Mouse (Mus musculus): ENCODE results near the gene Rbm44. TPM values are rescaled to one million over a fixed set of nuclear protein-coding genes. Genes with fewer than 3 reads are reported as not detected.

Gene Rbm44
- total RNA-seq, 1 experiment from 2014 or later = 0.36 TPM

DNA sequence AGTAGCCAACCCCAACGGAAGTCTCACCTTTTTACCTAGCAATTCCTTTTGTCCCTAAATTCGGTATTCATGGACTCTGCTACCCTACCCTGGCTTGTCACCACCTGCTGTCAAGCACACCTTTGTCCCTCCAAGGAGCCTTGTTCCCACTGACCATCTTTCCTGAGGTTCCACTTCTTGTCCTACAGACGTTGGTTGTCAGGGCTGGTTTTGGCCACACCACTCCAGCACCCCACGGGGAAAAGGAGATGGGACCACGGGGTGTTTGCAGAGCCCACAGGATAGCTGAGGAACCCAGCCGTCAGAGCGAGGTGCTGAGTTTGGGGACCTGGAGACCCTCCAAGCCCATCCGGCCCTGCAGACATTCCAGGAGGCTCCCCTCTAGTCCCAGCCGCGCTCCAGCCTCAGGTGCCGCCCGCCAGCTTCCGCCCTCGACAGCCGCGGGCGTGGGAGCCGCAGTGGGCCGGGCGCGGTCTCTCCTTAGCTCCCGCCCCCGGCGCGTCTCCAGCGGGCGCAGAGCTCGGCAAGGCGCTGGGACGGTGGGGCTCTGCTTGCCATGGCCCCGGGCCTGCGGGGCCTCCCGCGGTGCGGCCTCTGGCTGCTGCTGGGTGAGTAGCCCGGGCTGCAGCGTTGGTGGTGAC is 34.8 kb downstream of the Rbm44 start, which contains the start of gene Ramp1:
Gene Ramp1, plus strand, starts transcription at position 290 of the 641 bp plus-strand sequence.
- DNase-seq = peak; percentile 52

DNA sequence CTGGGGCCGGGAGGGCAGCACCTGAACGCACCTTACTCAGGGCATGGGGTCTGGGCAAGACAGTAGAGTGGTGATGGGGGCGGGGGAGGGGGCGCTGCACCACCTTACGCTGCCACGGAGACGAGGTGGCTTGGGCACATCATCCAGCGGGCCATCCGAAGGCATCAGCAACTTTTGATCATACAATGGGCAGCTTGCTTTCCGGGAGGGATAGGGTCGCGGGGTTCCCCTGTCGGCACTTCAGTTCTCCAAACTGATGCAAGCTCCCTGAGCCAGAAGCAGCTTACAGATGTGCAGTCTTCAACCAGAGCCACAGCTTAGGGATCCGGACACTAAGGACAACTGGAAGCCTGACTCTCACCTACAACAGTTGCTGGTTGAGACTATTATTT is 35.3 kb downstream of the Rbm44 start:
- DNase-seq = no peak

DNA sequence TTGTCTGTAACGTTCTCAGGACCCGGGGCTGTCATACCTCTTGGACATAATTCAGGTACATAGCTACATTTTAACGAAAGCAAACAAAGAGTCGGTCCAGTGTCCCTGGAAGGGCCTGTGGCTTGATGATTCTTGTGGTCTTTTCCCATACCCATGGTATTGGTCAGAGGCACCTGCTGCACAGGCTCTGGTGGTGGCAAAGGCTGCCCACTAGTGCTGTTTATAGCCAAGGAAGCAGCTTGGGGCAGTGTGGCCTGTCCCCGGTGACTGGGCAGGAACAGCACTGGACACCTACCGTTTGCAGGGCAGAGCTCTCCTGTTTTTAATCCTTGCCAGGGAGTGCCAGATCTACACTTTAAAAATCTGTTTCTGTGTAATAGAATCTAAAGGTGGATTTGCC is 35.8 kb downstream of the Rbm44 start:
- DNase-seq = no peak

DNA sequence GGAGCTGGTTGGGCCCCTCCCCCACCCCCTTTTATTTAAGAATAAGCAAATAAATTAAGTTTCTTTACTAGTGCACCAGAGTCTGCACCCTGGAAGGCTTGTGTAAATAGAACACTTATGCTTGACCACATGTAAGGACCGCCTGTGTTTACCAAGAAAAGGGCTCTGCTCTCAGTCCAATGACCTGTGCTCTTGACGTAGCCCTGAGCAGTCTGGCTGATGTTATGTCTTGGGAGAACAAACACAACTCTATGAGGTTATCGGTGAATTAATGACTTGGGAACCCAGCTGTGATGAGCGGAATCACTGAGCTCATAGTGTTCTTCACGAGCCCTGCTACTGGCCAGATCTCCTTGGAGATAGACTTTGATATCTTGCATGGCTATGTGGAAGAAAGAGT is 36.4 kb downstream of the Rbm44 start:
- DNase-seq = no peak

DNA sequence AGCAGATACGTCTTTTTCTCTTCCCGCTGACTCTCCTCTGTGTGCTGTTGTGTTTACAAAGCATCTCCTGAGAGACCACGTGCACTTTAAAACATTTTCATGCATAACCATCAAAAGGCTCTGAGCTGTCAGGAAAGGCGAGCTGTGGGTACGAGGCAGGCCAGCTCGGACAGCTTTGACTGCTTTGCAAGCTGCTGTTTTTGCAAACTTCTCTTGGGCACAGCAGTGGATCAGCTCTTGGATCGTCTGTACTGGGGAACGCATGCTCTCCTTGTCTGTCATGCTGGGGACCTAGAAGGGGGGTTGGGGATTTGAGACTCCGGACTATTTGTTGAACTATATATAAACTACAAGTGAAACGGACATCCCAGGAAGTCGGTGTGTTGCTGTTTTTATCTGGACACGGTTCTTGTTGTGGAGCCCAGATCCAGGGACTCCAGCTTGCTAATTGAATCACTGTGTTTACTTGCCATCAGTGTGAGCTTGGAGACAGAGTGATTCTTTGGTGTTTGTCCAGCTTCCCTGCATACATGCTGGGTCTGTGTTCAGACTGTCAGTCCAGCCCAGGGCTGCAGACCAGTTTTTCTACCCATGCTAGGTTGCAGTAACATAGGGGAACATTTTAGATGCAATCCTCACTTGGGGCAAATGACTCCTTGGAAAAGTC is 37.0 kb downstream of the Rbm44 start:
- DNase-seq = no peak

DNA sequence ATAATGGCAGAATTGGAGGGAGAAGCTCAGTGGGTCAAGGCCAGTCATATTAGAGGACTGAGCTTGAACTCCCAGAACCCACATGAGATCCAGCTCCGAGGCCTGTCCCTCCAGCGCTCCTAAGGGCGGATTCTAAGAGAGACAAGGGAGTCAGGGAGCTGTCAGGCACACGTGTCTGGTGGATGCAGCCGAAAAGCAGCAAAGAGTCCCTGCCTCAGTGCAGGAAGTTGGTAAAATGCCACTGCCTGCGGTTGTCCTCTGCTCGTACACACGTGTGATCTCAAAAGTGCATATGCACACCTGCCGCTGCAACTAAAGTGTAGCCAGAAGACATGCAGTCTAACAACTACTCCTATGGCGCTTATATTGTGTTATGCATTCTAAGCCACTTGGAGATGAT is 38.4 kb downstream of the Rbm44 start:
- DNase-seq = no peak

DNA sequence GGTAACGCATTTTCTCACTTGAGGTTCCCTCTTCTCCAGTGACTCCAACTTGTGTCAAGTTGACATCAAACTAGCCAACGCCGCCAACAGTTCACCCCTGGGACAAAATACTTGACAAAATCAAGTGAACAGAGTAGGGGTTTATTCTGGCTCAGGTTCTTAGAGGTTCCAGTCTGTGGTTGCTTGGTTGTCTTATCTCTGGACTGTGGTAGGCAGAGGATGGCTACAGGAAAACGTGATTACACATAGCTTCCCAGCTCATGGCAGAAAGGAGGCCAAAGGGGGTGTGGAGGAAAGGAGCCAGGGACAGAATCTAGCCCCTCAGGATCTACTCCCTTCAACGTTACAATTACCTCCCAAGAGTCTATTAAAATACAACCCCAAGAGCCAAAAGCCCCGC is 41.8 kb downstream of the Rbm44 start:
- no peak for DNase-seq

DNA sequence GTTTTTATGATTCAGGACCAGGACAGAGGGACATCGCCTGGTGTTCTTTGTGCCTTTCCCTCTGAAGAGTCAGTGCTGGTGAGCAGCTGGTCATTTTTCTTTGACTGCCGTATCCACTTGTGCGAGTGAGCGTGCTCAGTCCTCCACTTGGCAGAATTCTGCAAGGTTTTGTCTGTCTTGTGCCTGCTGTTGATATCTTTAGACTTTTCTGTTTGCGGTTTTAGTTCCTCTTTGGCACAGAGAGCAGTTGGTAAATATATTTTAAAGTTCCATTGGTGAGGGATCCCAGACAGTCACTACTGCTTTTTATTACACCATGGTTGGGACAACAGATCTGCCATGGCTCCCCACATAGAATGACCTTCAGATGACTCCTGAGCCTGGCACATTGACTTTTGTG is 42.4 kb downstream of the Rbm44 start:
- DNase-seq = no peak

DNA sequence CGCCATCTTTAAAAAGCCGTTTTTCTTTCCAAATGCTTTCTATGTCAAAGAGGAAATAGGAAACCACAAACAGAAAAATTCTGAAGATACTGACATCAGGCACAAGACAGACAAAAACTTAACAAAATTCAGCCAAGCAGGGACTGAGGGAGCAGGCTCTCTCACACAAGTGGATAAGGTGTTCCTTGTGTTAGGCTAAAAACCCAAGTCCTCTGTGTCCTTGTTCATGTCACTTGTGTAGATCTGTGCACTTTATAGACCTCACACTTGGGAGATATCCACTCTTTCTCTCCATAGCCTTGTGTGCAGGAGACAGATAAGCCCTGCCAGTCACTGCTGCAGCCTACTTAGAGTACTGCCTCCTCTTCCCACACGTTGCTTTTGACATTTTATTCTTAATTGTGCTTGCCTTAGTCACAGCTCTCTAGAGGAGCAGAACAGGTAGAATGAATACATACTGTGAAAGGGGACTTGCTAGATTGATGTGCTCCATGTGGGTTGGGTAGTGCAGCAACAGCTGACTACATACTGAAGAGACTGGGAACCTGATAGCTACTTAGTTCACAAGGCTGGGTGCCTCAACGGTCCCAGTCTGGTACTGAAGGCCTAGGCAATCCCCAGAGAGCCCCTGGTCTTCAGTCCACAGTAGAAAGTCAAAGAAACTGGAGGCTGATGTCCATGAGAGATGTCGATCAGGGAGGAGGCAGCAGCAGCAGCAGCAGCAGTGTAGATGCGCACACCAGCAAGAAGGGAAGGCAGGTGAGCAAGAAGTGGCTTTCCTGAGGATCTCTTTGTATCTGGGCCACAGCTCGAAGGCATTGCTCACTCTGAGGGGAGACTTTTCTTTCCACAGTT is 43.1 kb downstream of the Rbm44 start:
- no peak for DNase-seq

DNA sequence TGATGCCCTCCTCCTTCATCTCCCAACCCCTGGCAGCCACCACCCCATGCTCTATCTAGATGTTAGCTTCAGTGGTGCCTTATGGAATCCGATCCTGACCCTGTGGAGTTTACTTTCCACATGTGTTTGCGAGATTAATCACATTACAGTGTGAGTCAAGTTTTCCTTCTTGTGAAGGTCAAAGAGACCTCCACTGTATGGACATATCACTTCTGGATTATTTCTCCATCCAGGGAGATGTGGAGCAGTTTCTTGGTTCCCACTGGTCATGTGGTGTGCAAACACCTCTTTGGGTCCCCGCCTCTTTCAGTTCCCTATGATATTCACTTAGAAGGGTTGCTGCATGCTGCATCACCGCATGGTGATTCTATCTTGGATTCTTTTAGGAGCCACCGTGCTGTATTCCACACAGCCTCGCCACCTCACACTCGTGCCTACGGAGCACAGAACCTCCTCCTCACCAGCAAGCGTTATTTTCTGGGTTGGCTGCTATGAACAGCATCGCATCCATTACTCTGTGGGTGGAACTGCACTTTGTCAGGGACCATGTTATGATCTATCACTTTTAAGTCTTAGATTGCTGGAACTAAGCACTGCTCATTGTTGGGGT is 44.1 kb downstream of the Rbm44 start:
- no peak for DNase-seq

DNA sequence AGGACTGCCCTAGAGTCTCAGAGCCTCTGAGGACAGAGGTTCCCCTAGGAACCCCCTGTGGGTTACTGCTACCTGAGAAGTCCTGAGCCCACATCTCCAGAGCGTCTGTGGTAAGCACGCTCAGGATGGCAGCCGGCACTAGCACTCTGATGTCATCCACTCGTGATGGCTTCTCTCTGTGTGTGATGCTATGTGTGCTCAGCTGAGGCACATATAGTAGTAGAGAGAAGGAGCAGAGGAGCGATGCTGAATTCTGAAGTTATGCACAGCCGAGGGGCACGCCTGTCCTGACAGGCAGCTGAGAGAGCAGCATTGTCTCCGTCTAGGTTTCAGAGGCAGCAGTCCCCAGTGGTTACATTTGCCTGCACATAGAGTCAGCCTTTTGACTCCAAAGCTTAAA is 47.3 kb downstream of the Rbm44 start:
- no peak for DNase-seq

DNA sequence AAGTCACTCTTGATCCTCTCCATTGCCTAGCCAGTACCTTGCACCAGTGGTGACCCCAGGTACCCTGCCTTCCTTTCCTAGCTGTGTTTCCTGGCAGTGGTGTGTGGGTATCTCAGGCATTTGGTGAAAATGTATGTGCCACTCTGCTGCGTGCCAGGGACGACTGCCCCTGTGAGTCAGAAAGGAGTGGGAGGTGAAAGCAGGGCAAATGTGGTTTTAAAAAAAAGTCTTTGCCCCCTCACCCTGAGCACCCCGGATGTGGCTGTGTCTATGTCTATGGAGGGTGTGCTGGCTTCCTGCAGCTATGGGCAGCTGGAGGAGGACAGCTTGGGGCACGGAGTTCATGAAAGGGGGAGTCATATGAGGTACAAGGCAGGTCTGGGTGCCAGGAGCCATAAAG is 48.4 kb downstream of the Rbm44 start:
- DNase-seq = no peak

DNA sequence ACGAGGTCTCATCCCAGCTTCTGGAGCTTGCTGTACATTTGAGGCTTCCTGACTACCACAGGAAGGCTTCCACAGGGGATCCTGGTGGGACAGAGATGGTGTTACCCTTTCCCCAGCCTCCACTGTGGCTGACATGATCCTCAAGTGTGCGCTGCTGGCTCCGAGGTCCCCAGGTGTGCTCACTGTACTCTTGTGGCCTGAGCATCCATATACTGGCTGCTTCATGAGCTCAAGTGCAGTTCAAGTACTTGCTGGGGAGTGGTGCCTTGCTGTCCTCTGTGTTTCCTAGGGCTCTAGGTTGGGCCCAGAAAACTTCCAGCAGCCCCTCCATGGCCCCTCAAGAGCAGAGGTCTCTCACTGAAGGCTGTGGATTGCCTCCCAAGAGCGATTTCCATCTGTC is 48.8 kb downstream of the Rbm44 start:
- no peak for DNase-seq

DNA sequence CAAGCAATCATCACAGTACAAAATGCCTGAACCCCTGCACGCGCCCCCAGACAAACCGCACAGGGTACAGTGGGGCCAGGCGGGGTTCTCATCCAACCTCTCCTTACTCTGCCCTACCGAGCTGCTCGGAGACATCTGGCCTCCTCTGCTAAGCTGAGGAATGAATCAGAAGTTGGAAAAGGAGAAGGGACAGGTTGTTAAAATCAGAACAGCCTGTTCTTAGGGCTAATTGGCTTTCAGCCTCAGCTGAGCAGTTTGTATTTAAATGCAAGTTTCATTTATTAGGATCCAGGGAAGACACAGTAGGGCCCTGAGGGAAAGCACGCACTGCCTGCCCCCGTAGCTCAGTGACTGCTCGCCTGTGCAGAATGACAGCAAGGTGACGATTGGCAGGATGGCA is 54.9 kb downstream of the Rbm44 start:
- no peak for DNase-seq

DNA sequence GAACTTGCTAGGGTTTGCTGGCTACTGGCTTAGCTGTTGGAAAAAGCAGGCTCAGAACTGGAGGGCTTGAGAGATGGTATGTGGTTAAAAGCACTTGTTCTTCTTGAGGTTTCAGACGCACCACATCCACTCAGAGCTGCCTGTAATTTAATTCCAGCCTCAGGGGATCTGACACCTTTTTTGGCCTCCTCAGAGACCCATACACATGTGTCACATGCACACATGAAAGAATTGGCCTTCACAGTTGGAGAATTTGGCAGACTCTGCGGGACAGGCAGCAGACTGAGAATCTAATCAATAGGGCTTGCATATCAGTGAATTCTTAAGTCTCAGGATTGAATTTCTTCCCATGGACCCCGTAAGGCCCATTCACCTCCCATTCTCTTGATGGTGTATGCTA is 56.2 kb downstream of the Rbm44 start:
- DNase-seq = no peak

DNA sequence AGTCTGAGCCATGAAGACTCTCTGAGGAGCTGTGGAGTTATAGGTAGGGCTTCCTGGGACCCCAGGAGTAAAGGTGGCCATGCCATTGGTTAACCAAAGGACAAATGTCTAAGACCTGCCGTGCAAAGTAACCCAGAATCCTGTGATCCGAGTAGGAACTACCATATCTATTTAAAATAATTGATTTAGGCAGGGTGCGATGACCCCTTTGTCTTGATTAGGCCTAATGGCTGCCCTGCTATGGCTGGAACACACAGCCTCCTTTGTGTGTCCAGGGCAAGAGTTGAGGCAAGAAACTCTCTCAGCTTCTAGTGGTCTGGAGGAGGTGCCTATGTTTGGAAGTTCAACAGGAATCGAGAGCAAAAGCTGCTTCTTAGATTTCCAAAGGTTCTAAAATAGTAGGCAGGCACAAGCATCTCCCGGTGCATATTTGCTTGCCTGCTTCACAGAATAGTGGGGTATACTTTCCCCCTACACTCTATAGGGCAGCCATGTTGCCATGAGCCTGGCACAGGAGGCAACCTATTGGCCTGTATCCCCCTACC is 59.4 kb downstream of the Rbm44 start:
- no peak for DNase-seq

DNA sequence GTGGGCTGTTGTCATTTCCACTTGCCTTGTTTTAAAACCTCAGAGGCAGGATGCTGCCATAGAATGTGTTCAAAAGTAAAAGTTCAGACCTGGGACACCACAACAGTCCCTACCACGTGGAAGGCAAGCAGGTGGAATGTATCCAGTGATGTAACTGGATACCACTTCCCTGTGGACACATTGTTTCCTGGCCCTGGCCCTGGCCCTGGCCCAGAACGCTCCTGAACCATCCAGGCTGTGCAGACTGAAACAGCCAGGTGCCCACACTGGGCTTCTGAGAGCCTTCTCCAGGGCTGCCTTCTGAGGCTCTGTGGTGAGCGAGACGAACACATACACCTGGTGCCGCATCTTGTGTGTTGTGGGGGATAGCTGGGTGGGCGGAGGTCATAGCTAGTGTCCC is 60.8 kb downstream of the Rbm44 start:
- no peak for DNase-seq

DNA sequence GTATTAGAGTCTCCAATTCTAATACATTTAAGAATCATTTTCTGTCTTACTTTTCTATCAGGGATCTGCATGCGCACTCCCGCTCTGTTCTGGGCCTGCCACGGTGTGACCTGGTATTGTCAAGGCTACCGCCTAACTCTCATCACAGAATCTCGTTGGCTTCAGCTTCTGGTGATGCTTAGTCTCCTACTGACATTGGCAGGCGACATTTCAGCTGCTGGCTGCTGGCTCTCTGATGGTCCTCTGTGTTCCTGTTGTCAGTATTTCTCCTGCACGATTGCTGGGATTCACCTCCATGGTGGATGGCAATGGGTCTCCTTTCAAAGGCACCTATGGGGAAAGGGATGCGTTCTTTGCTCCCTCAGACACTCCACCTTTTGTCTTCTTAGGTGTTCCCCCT is 61.4 kb downstream of the Rbm44 start:
- no peak for DNase-seq

DNA sequence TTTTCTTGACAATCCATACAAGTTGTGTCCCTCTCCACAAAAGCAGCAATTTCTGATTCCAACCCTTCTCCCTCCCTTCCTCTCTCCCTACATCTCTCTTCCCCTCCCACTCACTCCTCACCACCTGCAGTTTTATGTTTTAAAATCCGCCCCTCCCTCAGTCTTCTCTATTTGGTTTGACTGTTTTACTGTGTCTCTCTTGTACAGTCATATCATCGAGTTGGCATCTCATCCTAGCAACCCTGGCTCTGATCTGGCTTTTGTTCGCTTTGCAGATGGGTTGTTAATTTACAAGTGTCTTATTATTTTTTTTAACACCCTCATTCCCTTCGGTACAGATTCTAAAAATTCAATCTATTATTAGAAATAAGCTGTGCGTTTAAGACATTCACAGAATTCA is 62.0 kb downstream of the Rbm44 start:
- no peak for DNase-seq

DNA sequence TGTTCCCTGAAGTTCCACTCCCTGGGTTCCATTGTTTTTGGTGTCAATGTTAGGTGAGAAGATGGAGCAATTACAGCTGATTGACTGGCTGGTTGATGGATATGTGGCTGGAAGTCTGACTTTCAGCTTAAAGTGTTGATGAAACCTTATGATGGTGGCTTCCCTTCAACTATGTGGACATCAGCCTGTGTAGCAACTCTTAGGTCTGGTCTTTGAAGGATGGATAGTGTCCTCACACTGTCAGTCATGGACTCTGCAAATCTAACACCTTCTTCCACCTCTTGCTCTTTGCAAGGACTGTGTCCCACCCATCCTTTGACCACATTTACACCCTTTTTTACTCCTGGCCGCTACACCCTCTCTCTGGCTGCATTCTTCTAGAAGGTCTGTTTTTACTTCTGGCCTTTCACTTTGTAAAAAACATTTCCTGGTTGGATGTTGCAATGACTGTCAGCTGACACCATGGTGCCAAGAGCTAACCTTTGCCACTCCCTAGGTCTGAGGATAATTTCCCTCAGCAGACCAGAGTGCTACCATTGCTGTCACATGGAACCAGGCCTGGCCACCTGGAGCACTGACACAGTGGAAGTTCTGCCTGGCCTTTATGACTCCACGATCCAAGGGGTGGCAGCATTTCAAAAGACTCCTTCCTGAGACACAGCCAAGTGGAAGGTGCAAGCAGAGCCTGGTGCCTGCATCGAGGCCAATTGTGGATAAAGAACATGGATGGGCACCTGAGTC is 62.6 kb downstream of the Rbm44 start:
- no peak for DNase-seq

DNA sequence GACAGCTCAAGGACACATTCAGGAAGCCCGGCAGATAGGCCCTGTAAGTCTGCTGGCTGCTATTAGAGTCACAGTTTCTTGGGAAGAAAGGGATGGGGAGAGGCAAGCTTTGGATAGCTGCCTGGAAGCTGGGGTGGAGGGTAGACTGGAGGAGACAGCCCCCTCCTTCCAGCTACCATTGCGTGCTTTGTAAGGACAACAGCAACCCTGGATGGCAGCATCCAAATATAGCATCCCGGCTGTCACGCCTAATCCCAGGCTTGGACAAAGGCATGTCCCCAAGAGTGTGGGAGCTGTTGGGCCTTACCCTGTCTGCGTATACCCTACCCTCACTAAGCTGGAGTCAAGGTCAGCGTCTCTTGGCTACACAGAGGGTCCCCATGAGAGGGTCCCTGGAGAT is 64.5 kb downstream of the Rbm44 start:
- DNase-seq = no peak

DNA sequence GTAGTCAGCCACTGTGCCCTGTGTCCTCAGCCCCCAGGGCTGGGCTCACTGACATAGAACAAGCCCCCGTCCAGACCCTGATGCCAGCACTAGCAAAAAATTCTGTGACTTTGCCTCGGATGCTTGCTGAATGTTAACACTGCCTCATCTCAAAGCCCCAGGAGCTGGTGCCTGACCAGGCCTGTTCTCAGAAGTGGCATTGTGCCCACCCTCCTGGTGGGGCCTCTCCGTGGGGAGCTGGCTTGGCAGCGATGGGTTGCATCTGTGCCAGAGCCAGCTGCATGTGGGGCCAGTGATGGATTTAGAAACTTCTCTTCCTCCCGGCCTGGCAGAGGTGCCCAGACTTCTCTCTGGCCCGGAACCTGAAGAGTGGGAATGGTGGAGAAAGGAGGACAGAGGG is 64.9 kb downstream of the Rbm44 start:
- DNase-seq = peak; percentile 55
